Comparison of ENCODE assay signal across 8 mouse cellular contexts in genomic region chr12:83631743-83632679, GRCm38 (mm10). TPM values are rescaled to one million over a fixed set of nuclear protein-coding genes. Genes with fewer than 3 reads are reported as not detected.
DNase-seq lines count a peak whose midpoint lies in the region; ATAC-seq lines count a peak whose summit lies in the region.

No protein-coding gene starts in this region.

- peak; percentile 100 for ATAC-seq in hindbrain, embryonic 14.5 days (ENCODE audit: low FRiP score)

- WGBS in hindbrain, embryonic 14.5 days = under 1% methylated on average over 56 of the region's 68 CpGs

- H3K9me3 ChIP-seq in hindbrain, embryonic 14.5 days (ENCODE audit: control insufficient read depth, low read length) = no peaks in the 10 kb centered on the region

- peaks cover 17% of the 10 kb centered on the region for H3K36me3 ChIP-seq in hindbrain, embryonic 14.5 days (replicated peaks; ENCODE audit: control insufficient read depth, insufficient read depth)

- peak overlapping the region; percentile 93 for H3K27ac ChIP-seq in hindbrain, embryonic 14.5 days

- H3K4me3 ChIP-seq in hindbrain, embryonic 14.5 days (replicated peaks; ENCODE audit: low read length) = peak overlapping the region; percentile 94

- H3K27me3 ChIP-seq in hindbrain, embryonic 14.5 days (ENCODE audit: control insufficient read depth, insufficient read depth, low read length) = no peaks in the 10 kb centered on the region

- peak; percentile 99 for DNase-seq in R1 (ENCODE audit: low read depth, low spot score)
- peak; percentile 95 for DNase-seq in cerebellum, postnatal 25 days
- peak; percentile 90 to 92 for DNase-seq in frontal cortex, postnatal 25 days (ENCODE audit: low spot score in 2 of 2)
- peak; percentile 100 for DNase-seq in hindbrain, embryonic 14.5 days (ENCODE audit: low spot score)
- peak; percentile 95 to 96 for DNase-seq in layer of hippocampus, postnatal 36 days
- peak; percentile 98 for DNase-seq in lung, postnatal 36 days
- peak; percentile 100 for DNase-seq in retina, postnatal 1 day
- peak; percentile 94 for DNase-seq in urinary bladder, adult 18-20 months (ENCODE audit: low spot score in 2 of 2)

- H3K9ac ChIP-seq in hindbrain, embryonic 14.5 days = peak overlapping the region; percentile 97

- peak overlapping the region; percentile 80 for H3K4me2 ChIP-seq in hindbrain, embryonic 14.5 days (replicated peaks)

- H3K4me1 ChIP-seq in hindbrain, embryonic 14.5 days (replicated peaks; ENCODE audit: control insufficient read depth, insufficient read depth, low read length) = peaks cover 12% of the 10 kb centered on the region

RNA-seq across cellular contexts. Expression of gene Rbm25, which starts 1.0 kb away (rescaled TPM):
- 171 and 197 TPM in 2 replicates for polyA plus RNA-seq in hindbrain, embryonic 14.5 days (2014; fragmentation: Nextera tagmentation; extraction: Ambion mirVana)
- 100 to 1,000 TPM; 112 to 133 TPM for total RNA-seq in layer of hippocampus, postnatal 36 days (2021)

RNA-seq across cellular contexts. Expression of gene Zfyve1, which starts 35.0 kb away (rescaled TPM):
- polyA plus RNA-seq in hindbrain, embryonic 14.5 days (2014; fragmentation: Nextera tagmentation; extraction: Ambion mirVana) = 22.8 and 25.3 TPM in 2 replicates
- 10 to 100 TPM; 46.5 to 48.0 TPM for total RNA-seq in layer of hippocampus, postnatal 36 days (2021)

RNA-seq across cellular contexts. Expression of gene Psen1, which starts 55.9 kb away (rescaled TPM):
- 75.0 and 83.6 TPM in 2 replicates for polyA plus RNA-seq in hindbrain, embryonic 14.5 days (2014; fragmentation: Nextera tagmentation; extraction: Ambion mirVana)
- total RNA-seq in layer of hippocampus, postnatal 36 days (2021) = 10 to 100 TPM; 66.6 to 67.1 TPM

Comparison
In these comparisons a context has a peak if more than half of its experiments do, and no peak if none do; other contexts are left out.
1. Peak in every context shown above with its lines: DNase-seq, ATAC-seq, H3K4me3 ChIP-seq and H3K27ac ChIP-seq.